Mouse (Mus musculus): ENCODE results near the gene Trhr2. TPM values are rescaled to one million over a fixed set of nuclear protein-coding genes. Genes with fewer than 3 reads are reported as not detected.
A peak's percentile ranks its signal among the peaks of the same experiment; 100 is the strongest.

Trhr2 gene
- polyA plus RNA-seq, 1 experiment = 0.09 TPM

DNA sequence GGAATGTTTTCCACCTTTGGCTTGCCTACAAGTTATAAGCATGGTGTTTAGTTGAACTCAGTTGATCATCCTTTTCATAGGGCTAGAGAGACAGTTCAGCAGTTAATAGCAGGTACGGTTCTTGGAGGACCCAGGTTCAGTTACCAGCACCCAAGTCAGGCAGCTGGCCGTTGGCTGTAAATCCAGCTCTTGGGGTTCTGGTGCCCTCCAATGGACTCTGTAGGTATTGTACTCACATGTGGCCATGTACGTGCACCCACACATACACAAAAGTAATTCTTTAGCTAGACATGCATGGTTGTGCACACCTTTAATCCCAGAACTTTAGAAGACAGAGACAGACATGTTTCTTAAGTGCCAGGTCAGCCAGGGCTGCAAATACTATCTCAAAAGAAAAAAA is 28.8 kb upstream of the Trhr2 start:
- H3K36me3 ChIP-seq (ENCODE audit: control insufficient read depth, insufficient read depth, low read length) = peaks cover 61% of the 10 kb centered on the region
- 85% methylated on average over 3 of the region's 3 CpGs for WGBS
- no peaks in the 10 kb centered on the region for H3K27me3 ChIP-seq (ENCODE audit: control insufficient read depth, insufficient read depth, low read length)

DNA sequence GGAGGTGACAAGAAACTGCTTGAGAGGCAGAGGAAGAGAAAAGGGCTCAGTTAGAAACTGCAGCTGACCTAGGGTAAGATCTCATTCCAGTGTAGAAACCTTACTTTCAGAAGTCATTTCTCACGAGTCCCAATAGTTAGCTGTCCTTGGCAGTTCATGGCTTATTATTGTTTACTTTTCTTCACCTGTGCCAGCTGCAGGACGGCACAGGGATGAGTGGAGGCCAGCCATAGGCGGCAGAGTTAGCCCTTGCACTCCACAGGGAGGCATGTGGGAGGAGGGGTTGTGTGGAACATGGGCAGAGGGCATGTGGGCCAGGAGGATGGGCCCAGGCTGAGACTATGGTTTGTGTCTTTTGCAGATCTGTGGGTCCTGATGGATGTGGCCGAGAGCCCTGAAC is 22.5 kb upstream of the Trhr2 start:
- TF ChIP-seq CTCF (IDR thresholded peaks at IDR 0.05; ENCODE audit: extremely low read depth, insufficient read length, insufficient replicate concordance, low read depth, low read length) = no peak
- no peak for TF ChIP-seq POLR2A (IDR thresholded peaks at IDR 0.05; ENCODE audit: low read depth, low read length)
- Histone ChIP-seq H3K27me3 (ENCODE audit: control insufficient read depth, insufficient read depth, low read length) (no peaks in the 10 kb centered on the region), H3K27ac (ENCODE audit: insufficient read depth, low read depth, low read length) (no peak overlapping the region), H3K4me3 (ENCODE audit: low read depth, low read length) (no peak overlapping the region), H3K36me3 (ENCODE audit: control insufficient read depth, insufficient read depth, low read length) (peaks cover 49% of the 10 kb centered on the region), H3K4me1 (ENCODE audit: control insufficient read depth, insufficient read depth, insufficient read length, low read length) (peaks cover 2% of the 10 kb centered on the region)
- WGBS = 38% methylated on average over 4 of the region's 4 CpGs

More for the DNA sequence above, 28.8 kb upstream of the Trhr2 start:
- no peak overlapping the region for H3K4me3 ChIP-seq (ENCODE audit: low read depth, low read length)
- H3K4me1 ChIP-seq (ENCODE audit: control insufficient read depth, insufficient read depth, insufficient read length, low read length) = no peaks in the 10 kb centered on the region
- TF ChIP-seq POLR2A (IDR thresholded peaks at IDR 0.05; ENCODE audit: low read depth, low read length) (no peak), CTCF (IDR thresholded peaks at IDR 0.05; ENCODE audit: extremely low read depth, insufficient read length, insufficient replicate concordance, low read depth, low read length) (no peak)
- H3K27ac ChIP-seq (ENCODE audit: insufficient read depth, low read depth, low read length) = no peak overlapping the region

DNA sequence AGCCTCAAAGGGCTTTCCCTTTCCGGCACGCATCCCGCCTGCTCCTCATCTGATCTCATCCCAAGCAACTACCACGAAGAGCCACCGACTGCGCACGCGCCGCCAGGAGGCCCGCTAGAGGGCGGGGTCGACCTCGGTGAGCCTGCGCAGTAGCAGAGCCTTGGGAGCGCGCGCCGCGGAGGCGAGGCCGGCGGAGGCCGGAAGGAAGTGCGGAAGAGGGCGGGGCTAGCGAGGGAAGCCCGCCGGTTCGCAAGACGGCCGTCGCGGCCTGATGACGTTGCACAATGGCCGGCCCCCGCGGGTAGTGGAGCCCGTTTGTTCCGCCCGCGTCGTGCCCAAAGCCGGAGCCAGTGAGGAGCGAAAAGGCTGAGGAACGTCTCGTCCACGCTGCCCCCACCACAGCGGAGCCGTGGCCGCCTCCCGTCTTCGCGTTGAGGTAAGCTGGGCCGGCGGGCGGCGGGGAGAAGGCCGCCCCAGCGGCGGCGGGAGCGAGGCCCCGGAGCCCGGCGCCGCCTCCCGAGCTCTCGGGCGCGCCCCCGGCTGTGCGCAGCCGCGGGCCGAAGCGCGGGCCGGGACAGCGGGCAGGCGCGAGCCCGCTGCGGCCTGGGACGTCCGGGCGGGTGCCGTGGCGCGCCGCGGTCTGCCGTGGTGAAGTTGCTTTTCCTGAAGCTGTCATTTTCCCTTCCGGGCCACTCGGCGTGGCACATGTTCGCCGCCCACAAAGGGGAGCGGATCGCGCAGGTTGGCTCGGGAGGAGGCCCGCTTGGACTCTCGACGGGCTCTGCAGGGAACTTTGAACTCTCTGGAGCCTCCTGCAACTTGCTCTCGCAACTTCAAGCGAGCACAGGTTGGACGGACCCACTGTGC is 16.1 kb upstream of the Trhr2 start, which contains the start of gene Zc3h18:
Gene Zc3h18 (plus strand): TSS at position 245 of the 867 bp plus-strand sequence.
- under 1% methylated on average over 101 of the region's 107 CpGs for WGBS
- Histone ChIP-seq H3K36me3 (ENCODE audit: control insufficient read depth, insufficient read depth, low read length) (peaks cover 7% of the 10 kb centered on the region; the same call in 1 of the 2 replicates), H3K27ac (ENCODE audit: insufficient read depth, low read depth, low read length) (peak within 1 kb of the TSS; percentile 91), H3K4me3 (ENCODE audit: low read depth, low read length) (peak within 1 kb of the TSS; percentile 83), H3K27me3 (ENCODE audit: control insufficient read depth, insufficient read depth, low read length) (no peaks in the 10 kb centered on the region), H3K4me1 (ENCODE audit: control insufficient read depth, insufficient read depth, insufficient read length, low read length) (peaks cover 6% of the 10 kb centered on the region)
- TF ChIP-seq POLR2A (IDR thresholded peaks at IDR 0.05; ENCODE audit: low read depth, low read length) (peak; percentile 72), CTCF (IDR thresholded peaks at IDR 0.05; ENCODE audit: extremely low read depth, insufficient read length, insufficient replicate concordance, low read depth, low read length) (0 out of 2 replicates have a peak, but pooled peaks have one; percentile 13)

DNA sequence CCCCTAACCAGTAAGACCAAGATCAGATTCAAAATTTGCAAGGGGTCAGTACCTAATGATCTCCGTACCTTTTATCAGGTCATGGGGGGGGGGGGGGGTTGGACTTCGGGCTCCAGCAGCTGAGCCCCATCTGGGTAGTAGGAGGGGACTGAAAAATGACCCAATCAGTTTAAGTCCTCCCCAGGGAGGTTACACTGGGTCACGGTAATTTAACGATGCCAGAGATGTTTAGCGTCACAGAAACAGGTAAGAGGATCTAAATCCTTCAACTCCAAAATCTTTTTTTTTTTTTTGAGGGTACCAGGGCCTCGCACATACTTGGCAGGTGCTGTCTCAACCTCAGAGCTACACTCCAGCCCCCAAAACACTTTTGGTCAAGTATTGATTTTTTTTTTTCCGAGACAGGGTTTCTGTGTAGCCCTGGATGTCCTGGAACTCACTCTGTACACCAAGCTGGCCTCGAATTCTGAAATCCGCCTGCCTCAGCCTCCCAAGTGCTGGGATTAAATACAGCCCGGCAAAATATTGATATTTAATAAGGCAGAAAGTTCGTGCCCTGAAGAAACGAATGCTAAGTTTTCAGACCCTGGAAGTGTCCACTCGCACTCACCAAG is 15.3 kb upstream of the Trhr2 start:
- H3K4me1 ChIP-seq (ENCODE audit: control insufficient read depth, insufficient read depth, insufficient read length, low read length) = peaks cover 6% of the 10 kb centered on the region
- H3K27ac ChIP-seq (ENCODE audit: insufficient read depth, low read depth, low read length) = no peak overlapping the region
- WGBS = 9% methylated on average over 13 of the region's 13 CpGs

DNA sequence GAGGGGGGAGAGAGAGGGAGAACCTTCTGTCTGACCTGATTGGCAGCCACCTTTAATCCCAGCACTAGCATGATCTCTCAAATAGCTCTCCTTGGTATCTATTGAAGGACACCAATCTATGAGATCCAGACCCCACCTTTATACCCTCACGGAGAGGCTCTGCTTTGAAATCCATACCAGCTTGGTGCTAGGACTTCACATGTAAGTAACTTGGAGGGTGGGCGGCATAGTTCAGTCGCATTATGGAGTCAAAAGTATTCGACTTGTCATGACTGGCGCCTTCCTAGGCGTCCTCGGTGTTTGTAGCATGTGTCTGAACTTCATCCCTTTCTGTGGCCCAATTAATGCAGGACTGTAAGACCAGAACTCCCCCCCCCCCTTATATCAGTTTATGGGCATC is 14.8 kb upstream of the Trhr2 start:
- Histone ChIP-seq H3K27me3 (ENCODE audit: control insufficient read depth, insufficient read depth, low read length) (no peaks in the 10 kb centered on the region), H3K4me1 (ENCODE audit: control insufficient read depth, insufficient read depth, insufficient read length, low read length) (peaks cover 6% of the 10 kb centered on the region), H3K36me3 (ENCODE audit: control insufficient read depth, insufficient read depth, low read length) (peaks cover 3% of the 10 kb centered on the region; the same call in 1 of the 2 replicates), H3K27ac (ENCODE audit: insufficient read depth, low read depth, low read length) (no peak overlapping the region), H3K4me3 (ENCODE audit: low read depth, low read length) (no peak overlapping the region)
- WGBS = 91% methylated on average over 7 of the region's 7 CpGs
- TF ChIP-seq CTCF (IDR thresholded peaks at IDR 0.05; ENCODE audit: extremely low read depth, insufficient read length, insufficient replicate concordance, low read depth, low read length) (no peak), POLR2A (IDR thresholded peaks at IDR 0.05; ENCODE audit: low read depth, low read length) (no peak)

More for the DNA sequence above, 15.3 kb upstream of the Trhr2 start:
- no peak for TF ChIP-seq POLR2A (IDR thresholded peaks at IDR 0.05; ENCODE audit: low read depth, low read length)
- TF ChIP-seq CTCF (IDR thresholded peaks at IDR 0.05; ENCODE audit: extremely low read depth, insufficient read length, insufficient replicate concordance, low read depth, low read length) = no peak
- Histone ChIP-seq H3K4me3 (ENCODE audit: low read depth, low read length) (peak overlapping the region; percentile 58), H3K27me3 (ENCODE audit: control insufficient read depth, insufficient read depth, low read length) (no peaks in the 10 kb centered on the region), H3K36me3 (ENCODE audit: control insufficient read depth, insufficient read depth, low read length) (peaks cover 5% of the 10 kb centered on the region; the same call in 1 of the 2 replicates)

DNA sequence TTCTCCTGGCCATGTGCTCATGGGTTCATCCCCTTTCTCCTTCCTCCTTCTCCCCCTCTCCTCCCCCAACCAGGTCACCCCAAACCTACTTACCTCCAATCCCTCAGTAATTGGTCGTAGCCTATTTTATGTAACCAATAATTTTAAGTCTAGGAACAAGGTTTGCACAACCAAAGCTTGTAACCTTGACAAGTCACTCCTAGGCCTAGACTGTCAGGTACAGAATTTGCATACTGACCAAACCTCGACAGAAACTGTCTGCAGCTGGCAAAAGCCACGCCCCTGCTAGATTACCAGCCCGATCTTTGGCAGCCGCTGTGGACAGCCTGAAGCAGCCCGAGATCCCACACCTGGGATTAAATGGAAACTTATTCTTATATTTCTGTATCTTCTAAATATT is 11.2 kb upstream of the Trhr2 start:
- no peak for TF ChIP-seq CTCF (IDR thresholded peaks at IDR 0.05; ENCODE audit: extremely low read depth, insufficient read length, insufficient replicate concordance, low read depth, low read length)
- TF ChIP-seq POLR2A (IDR thresholded peaks at IDR 0.05; ENCODE audit: low read depth, low read length) = no peak
- WGBS = 36% methylated on average over 6 of the region's 6 CpGs
- Histone ChIP-seq H3K4me3 (ENCODE audit: low read depth, low read length) (no peak overlapping the region), H3K4me1 (ENCODE audit: control insufficient read depth, insufficient read depth, insufficient read length, low read length) (no peaks in the 10 kb centered on the region), H3K27me3 (ENCODE audit: control insufficient read depth, insufficient read depth, low read length) (no peaks in the 10 kb centered on the region), H3K27ac (ENCODE audit: insufficient read depth, low read depth, low read length) (no peak overlapping the region), H3K36me3 (ENCODE audit: control insufficient read depth, insufficient read depth, low read length) (no peaks in the 10 kb centered on the region)

DNA sequence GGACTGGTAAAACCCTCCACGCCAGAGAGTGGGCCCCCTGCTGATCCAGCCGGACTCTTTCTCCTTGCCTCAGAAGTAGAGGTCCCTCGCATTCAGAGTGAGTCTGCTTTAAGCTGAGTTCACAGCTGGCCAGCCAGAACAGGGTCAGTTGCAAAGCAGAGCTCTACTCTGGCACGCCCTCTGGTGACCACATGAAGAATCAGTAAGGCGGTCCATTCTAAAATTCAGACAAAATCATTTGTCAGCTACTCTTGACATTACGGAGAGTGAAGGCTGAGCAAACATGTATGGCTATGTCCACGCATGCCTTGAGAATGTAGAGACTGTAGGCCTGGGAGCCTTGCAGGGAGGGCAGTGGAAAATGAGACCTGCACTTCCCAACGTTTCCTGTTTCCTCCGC is 9.1 kb upstream of the Trhr2 start:
- TF ChIP-seq CTCF (IDR thresholded peaks at IDR 0.05; ENCODE audit: extremely low read depth, insufficient read length, insufficient replicate concordance, low read depth, low read length) (peak; percentile 71; the same call in 1 of the 2 replicates), POLR2A (IDR thresholded peaks at IDR 0.05; ENCODE audit: low read depth, low read length) (no peak)
- no peak overlapping the region for H3K4me3 ChIP-seq (ENCODE audit: low read depth, low read length)
- H3K27ac ChIP-seq (ENCODE audit: insufficient read depth, low read depth, low read length) = no peak overlapping the region
- no peaks in the 10 kb centered on the region for H3K4me1 ChIP-seq (ENCODE audit: control insufficient read depth, insufficient read depth, insufficient read length, low read length)
- H3K36me3 ChIP-seq (ENCODE audit: control insufficient read depth, insufficient read depth, low read length) = no peaks in the 10 kb centered on the region
- H3K27me3 ChIP-seq (ENCODE audit: control insufficient read depth, insufficient read depth, low read length) = no peaks in the 10 kb centered on the region
- WGBS = 13% methylated on average over 9 of the region's 9 CpGs
